Mouse (Mus musculus): ENCODE results near the gene Dcaf6.

DNA sequence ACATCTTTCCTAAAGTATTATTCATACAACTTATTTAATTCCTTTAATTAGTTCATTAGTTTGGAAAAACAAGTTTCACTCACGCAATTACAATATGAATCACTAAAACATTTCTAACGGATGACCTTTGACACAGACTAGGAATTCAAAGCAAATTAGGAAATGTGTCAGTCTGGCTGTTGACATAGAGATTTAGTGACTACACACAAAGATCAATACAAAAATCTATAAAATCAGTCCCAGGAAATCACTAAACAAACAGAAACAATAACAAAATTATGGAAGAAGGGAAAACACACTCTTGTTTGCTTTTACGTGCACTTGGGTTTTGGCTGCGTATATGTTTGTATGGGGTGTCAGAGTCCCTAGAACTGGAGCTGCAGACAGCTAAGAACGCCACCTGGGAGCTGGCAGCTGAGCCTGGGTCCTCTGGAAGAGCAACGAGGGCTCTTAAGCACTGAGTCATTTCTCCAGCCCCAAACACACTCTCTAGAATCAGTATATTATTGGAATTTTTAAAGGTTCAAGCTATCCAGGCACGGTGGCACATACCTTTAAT is 38.8 kb downstream of the Dcaf6 start:
- TF ChIP-seq CTCF (IDR thresholded peaks at IDR 0.05; ENCODE audit: low read depth, low read length) (no peak), POLR2A (IDR thresholded peaks at IDR 0.05; ENCODE audit: borderline replicate concordance, low read depth, low read length) (no peak)
